Mouse (Mus musculus) bone marrow, adult 2 months (tissue): Measurements from ENCODE around the gene Slco6c1.

Experiments used
- CTCF ChIP-seq: fragments of 200-500 bp; IDR thresholded peaks from 2 replicates; pipeline ENCODE4 v1.5.1; 2011; ENCODE audit warnings: low read length, control low read depth; ENCODE audit not compliant: control insufficient read depth, insufficient read depth
- POLR2A ChIP-seq: fragments of 200-500 bp; IDR thresholded peaks from 2 replicates; pipeline ENCODE4 v1.6.1; 2011; ENCODE audit warnings: low read depth, mild to moderate bottlenecking, control low read depth, low read length, borderline replicate concordance; ENCODE audit not compliant: control insufficient read depth

GRCm38 (mm10) chr1:97021388-97021787 lies 106.7 kb downstream of the Slco6c1 start:
- TF ChIP-seq CTCF (no peak), POLR2A (no peak)
